Mouse (Mus musculus) hindbrain, embryonic 11.5 days (tissue): ENCODE data around the gene Eaf2. TPM values are rescaled to one million over a fixed set of nuclear protein-coding genes. Genes with fewer than 3 reads are reported as not detected.

Experiments used
- ATAC-seq: fragments of 200-750 bp; cut with Nextera tagmentation; 2 replicates; pipeline ENCODE4 v1.8.0; 2017; ENCODE audit warnings: mild to moderate bottlenecking, moderate TSS enrichment, moderate library complexity; ENCODE audit not compliant: low FRiP score
- DNase-seq: peaks from one replicate; pipeline ENCODE4 v3.0.0-alpha.2; 2015; ENCODE audit warnings: low spot score
- H3K27ac ChIP-seq: fragments of 300-500 bp; sonication (generic); 2 replicates; pipeline ENCODE4 v1.5.1; 2014; ENCODE audit warnings: mild to moderate bottlenecking, low read depth, low read length
- H3K27me3 ChIP-seq: fragments of 300-500 bp; sonication (generic); 2 replicates; pipeline ENCODE4 v1.6.1; 2014; ENCODE audit warnings: mild to moderate bottlenecking, low read length, moderate library complexity, mixed read lengths; ENCODE audit not compliant: control insufficient read depth, insufficient read depth
- H3K36me3 ChIP-seq: fragments of 300-500 bp; sonication (generic); 2 replicates; pipeline ENCODE4 v1.6.1; 2014; ENCODE audit warnings: mild to moderate bottlenecking, low read length, moderate library complexity, mixed read lengths; ENCODE audit not compliant: control insufficient read depth, insufficient read depth
- H3K4me1 ChIP-seq: fragments of 300-500 bp; sonication (generic); replicated peaks from 2 replicates; pipeline ENCODE4 v1.6.1; 2014; ENCODE audit warnings: low read length, mixed read lengths; ENCODE audit not compliant: control insufficient read depth, insufficient read depth
- H3K4me2 ChIP-seq: fragments of 300-500 bp; sonication (generic); replicated peaks from 2 replicates; pipeline ENCODE4 v1.6.1; 2014; ENCODE audit warnings: mild to moderate bottlenecking, low read depth, low read length
- H3K4me3 ChIP-seq: fragments of 300-500 bp; sonication (generic); 2 replicates; pipeline ENCODE4 v1.5.1; 2014; ENCODE audit warnings: low read depth, low read length
- H3K9ac ChIP-seq: fragments of 300-500 bp; sonication (generic); 2 replicates; pipeline ENCODE4 v1.6.1; 2014; ENCODE audit warnings: low read depth, low read length
- H3K9me3 ChIP-seq: fragments of 300-500 bp; sonication (generic); 2 replicates; pipeline ENCODE4 v1.6.1; 2016; ENCODE audit warnings: low read length; ENCODE audit not compliant: control insufficient read depth
- WGBS: fragments of 180-500 bp; shearing (Covaris S2); extraction: QIAGEN DNeasy Blood & Tissue Kit; methylation state at CpG from one replicate; pipeline ENCODE4 v1.1.7; 2014; 5-methylcytosine and 5-hydroxymethylcytosine counted together
- polyA plus RNA-seq: library from polyadenylated mRNA; unstranded; fragments of >200 nt; fragmentation: Nextera tagmentation; extraction: Ambion mirVana; gene quantifications from 2 replicates; pipeline ENCODE4 v1.2.1, GENCODE M21; 2014

The Eaf2 gene
- polyA plus RNA-seq, 1 experiment from 2014 or later: 1.3 TPM

DNA sequence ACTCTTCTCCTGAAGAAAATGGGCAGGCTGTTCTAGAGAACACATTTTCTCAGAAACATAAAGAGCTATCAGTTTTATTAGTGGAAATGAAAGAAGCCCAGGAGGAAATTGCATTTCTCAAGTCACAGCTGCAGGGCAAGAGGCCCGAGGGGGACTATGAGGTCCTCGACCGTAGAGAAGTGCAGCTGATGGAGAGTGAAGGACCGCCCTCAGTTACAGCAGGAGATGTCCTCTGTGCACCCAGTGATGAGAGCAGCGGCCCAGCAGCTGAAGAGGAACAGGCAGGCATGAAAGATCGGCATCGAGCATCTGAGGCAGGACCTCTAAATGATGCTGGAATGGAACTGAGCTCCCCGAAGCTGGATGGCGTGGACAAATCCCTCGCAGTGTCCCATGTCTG, 37.1 kb upstream of the Eaf2 start:
- 0 out of 2 replicates have a peak, but pooled peaks cover 2% of the 10 kb centered on the region for H3K36me3 ChIP-seq
- H3K9ac ChIP-seq: no peak overlapping the region
- DNase-seq: no peak
- no peaks in the 10 kb centered on the region for H3K9me3 ChIP-seq
- H3K27me3 ChIP-seq: no peaks in the 10 kb centered on the region
- no peak overlapping the region for H3K4me3 ChIP-seq
- 90% methylated on average over 10 of the region's 10 CpGs for WGBS
- H3K4me2 ChIP-seq: no peak overlapping the region
- no peak overlapping the region for H3K27ac ChIP-seq
- no peak for ATAC-seq
- no peaks in the 10 kb centered on the region for H3K4me1 ChIP-seq

GRCm38 (mm10) chr16:36903156-36903555, 28.4 kb upstream of the Eaf2 start:
- H3K9me3 ChIP-seq: no peaks in the 10 kb centered on the region
- no peak overlapping the region for H3K4me2 ChIP-seq
- H3K27me3 ChIP-seq: no peaks in the 10 kb centered on the region
- no peak overlapping the region for H3K9ac ChIP-seq
- ATAC-seq (no peak), DNase-seq (no peak)
- WGBS: 92% methylated on average over 5 of the region's 5 CpGs
- H3K27ac ChIP-seq: no peak overlapping the region
- no peaks in the 10 kb centered on the region for H3K36me3 ChIP-seq
- H3K4me3 ChIP-seq: no peak overlapping the region
- no peaks in the 10 kb centered on the region for H3K4me1 ChIP-seq

DNA sequence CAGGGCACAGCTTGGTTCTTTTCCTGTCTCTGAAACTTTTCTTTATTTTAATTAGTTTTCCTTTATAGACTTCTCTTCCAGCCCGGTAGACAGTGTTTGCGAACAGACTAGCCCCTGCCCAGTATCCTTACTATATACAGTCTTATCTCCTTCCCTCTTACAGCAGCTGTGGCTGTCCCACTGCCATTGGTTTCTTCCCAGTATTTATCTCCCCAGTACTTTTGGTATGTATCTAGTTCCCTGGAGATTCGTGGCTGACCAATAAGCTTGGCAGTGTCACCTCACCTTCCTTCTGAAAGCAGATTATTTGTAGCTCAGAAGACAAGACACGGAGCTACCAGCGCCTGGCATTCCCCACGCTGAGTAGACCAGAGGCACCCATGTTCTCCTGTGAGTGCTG, 21.9 kb upstream of the Eaf2 start:
- Histone ChIP-seq H3K4me1 (no peaks in the 10 kb centered on the region), H3K9ac (no peak overlapping the region), H3K4me2 (no peak overlapping the region), H3K27me3 (no peaks in the 10 kb centered on the region), H3K27ac (no peak overlapping the region), H3K36me3 (0 out of 2 replicates have a peak, but pooled peaks cover 5% of the 10 kb centered on the region), H3K9me3 (no peaks in the 10 kb centered on the region), H3K4me3 (no peak overlapping the region)
- 97% methylated on average over 6 of the region's 6 CpGs for WGBS
- DNase-seq: no peak
- no peak for ATAC-seq

DNA sequence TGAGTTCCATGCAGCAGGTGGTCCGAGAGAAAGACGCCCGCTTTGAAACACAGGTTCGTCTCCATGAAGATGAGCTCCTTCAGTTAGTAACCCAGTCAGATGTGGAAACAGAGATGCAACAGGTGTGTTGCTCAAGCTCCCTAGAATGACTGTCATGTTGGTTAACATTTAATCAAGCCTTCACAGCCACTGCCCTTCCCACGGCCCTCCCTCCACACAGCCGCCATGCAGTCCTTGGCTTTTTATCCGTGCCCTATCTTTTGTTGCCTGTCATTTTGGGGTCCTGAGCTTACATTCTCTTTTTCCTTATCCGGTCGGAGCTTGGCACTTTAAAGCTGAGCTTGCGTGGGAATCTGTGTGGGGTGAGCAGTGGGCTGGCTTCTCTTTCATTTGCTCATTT, 18.5 kb upstream of the Eaf2 start:
- Histone ChIP-seq H3K9ac (no peak overlapping the region), H3K27me3 (no peaks in the 10 kb centered on the region), H3K4me2 (no peak overlapping the region), H3K4me3 (no peak overlapping the region), H3K9me3 (no peaks in the 10 kb centered on the region), H3K36me3 (0 out of 2 replicates have a peak, but pooled peaks cover 5% of the 10 kb centered on the region), H3K27ac (no peak overlapping the region), H3K4me1 (no peaks in the 10 kb centered on the region)
- 92% methylated on average over 10 of the region's 10 CpGs for WGBS
- no peak for ATAC-seq
- DNase-seq: no peak

DNA sequence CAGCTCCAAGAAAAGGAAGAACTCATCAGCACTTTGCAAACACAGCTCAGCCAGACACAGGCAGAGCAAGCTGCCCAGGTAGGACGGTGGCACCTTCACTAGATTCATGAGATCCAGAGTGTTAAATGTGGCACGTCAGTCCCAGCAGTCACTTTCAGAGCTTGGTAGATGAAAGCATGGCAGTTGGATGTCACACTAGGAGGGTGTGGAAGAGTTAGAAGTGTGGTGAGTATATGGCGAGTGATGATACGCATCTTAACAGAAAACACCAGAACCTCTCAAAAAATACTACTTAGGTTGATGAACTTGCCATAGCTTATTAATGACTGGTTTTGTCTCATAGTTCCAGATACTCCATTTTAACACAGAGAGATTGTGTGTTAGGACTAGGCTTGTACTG, 16.6 kb upstream of the Eaf2 start:
- DNase-seq: no peak
- ATAC-seq: no peak
- Histone ChIP-seq H3K27me3 (no peaks in the 10 kb centered on the region), H3K36me3 (peaks cover 3% of the 10 kb centered on the region; the same call in 1 of the 2 replicates), H3K4me1 (no peaks in the 10 kb centered on the region), H3K9me3 (no peaks in the 10 kb centered on the region), H3K4me3 (no peak overlapping the region), H3K27ac (no peak overlapping the region), H3K9ac (no peak overlapping the region), H3K4me2 (no peak overlapping the region)
- WGBS: 95% methylated on average over 4 of the region's 4 CpGs

- Histone ChIP-seq H3K36me3 (peaks cover 3% of the 10 kb centered on the region; the same call in 1 of the 2 replicates), H3K4me2 (no peak overlapping the region), H3K27ac (no peak overlapping the region), H3K9me3 (no peaks in the 10 kb centered on the region), H3K4me3 (no peak overlapping the region), H3K4me1 (no peaks in the 10 kb centered on the region), H3K27me3 (no peaks in the 10 kb centered on the region), H3K9ac (no peak overlapping the region)
- 97% methylated on average over 3 of the region's 3 CpGs for WGBS
- no peak for ATAC-seq
- DNase-seq: no peak
Observed at GRCm38 (mm10) chr16:36890559-36890958, 15.8 kb upstream of the Eaf2 start.

DNA sequence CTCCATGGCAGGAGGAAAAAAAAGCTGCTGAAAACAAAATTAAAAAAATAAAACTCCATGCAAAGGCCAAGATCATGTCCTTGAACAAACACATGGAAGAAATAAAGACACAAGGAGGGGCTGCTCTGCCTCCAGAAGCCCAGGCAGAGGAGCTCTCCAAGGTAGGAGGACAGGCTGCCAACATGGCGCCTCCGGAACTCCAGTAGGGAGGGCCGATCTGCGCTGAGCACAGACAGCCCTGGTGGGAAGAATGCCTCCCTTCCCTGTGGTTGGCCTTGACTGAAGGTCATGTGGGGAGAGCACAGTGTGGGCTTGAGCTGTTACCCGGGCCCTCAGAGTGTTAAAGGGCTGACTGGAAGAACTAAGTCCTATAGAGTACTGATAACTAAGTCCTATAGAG, 12.7 kb upstream of the Eaf2 start:
- H3K27ac ChIP-seq: no peak overlapping the region
- DNase-seq (no peak), ATAC-seq (no peak)
- no peaks in the 10 kb centered on the region for H3K4me1 ChIP-seq
- peaks cover 3% of the 10 kb centered on the region; the same call in 1 of the 2 replicates for H3K36me3 ChIP-seq
- no peak overlapping the region for H3K4me2 ChIP-seq
- no peaks in the 10 kb centered on the region for H3K9me3 ChIP-seq
- H3K9ac ChIP-seq: no peak overlapping the region
- 88% methylated on average over 5 of the region's 5 CpGs for WGBS
- H3K27me3 ChIP-seq: no peaks in the 10 kb centered on the region
- no peak overlapping the region for H3K4me3 ChIP-seq

- H3K4me1 ChIP-seq: no peaks in the 10 kb centered on the region
- no peak overlapping the region for H3K27ac ChIP-seq
- no peak overlapping the region for H3K4me2 ChIP-seq
- H3K36me3 ChIP-seq: peaks cover 3% of the 10 kb centered on the region; the same call in 1 of the 2 replicates
- 97% methylated on average over 11 of the region's 11 CpGs for WGBS
- H3K4me3 ChIP-seq: no peak overlapping the region
- DNase-seq (no peak), ATAC-seq (no peak)
- no peaks in the 10 kb centered on the region for H3K27me3 ChIP-seq
- H3K9me3 ChIP-seq: no peaks in the 10 kb centered on the region
- no peak overlapping the region for H3K9ac ChIP-seq
Observed at GRCm38 (mm10) chr16:36885912-36886311, 11.1 kb upstream of the Eaf2 start.

- Histone ChIP-seq H3K27me3 (no peaks in the 10 kb centered on the region), H3K4me1 (no peaks in the 10 kb centered on the region), H3K9me3 (no peaks in the 10 kb centered on the region), H3K4me3 (no peak overlapping the region), H3K4me2 (no peak overlapping the region), H3K9ac (no peak overlapping the region), H3K27ac (no peak overlapping the region), H3K36me3 (peaks cover 3% of the 10 kb centered on the region; the same call in 1 of the 2 replicates)
- peak; percentile 43 for DNase-seq
- no peak for ATAC-seq
- WGBS: 81% methylated on average over 4 of the region's 4 CpGs
Observed at GRCm38 (mm10) chr16:36884881-36885280, 10.1 kb upstream of the Eaf2 start.
